Mouse (Mus musculus): ENCODE measurements at regions not wholly inside any gene's neighbourhood (a gene's known extent, or its start where the extent isn't known, plus 50 kb on each side); places are given as distances from the start of the nearest gene placed in this dataset.

DNA sequence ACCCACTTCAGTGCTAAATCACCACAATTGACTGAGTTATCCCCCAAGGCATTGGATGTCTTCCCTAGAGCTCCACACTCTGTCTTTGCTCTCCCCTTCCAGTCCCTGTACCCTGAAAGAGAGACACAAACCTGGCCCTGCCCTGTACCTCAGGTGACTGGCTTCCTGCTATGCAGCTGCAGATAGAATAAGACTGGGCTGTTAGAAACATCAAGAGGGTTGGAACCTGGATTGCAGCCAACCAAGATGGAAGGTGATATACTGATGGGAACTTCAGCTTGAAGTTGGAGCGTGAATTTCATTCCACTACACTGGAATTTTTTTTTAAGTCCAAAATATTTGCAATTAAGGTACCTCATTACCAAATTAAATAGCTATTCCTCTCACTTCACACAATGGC is 379.0 kb upstream of the Mgmt start:
- TF ChIP-seq POLR2A (IDR thresholded peaks at IDR 0.05; ENCODE audit: insufficient read depth, low read depth, low read length) (no peak), CTCF (IDR thresholded peaks at IDR 0.05) (no peak)
- DNase-seq, result no peak
- no peaks in the 10 kb centered on the region for H3K36me3 ChIP-seq (ENCODE audit: control insufficient read depth, insufficient read depth, low read length)

DNA sequence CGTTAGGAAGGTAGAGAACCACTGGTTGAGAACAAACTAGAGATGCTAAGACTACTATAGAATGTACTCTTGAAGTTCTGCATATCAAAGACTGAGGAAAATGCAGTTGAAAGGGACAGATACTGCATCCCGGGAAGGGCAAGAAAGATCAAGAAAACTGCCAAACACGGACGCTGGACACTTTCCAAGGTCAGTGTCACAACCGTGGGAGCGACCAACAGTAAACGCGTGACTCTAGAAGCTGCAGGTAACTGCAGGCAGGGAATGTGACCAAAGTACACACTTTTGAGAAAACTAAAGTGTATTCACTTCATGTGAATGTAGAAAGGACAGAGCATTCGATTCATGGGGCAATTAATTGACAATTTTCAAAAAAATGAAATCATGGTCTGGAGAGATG is 368.6 kb upstream of the Mgmt start:
- H3K27ac ChIP-seq, result no peak overlapping the region
- H3K36me3 ChIP-seq (ENCODE audit: control insufficient read depth, insufficient read depth, low read length), result no peaks in the 10 kb centered on the region
- no peaks in the 10 kb centered on the region for H3K27me3 ChIP-seq (ENCODE audit: control insufficient read depth, insufficient read depth, low read length)
- no peaks in the 10 kb centered on the region for H3K79me2 ChIP-seq (replicated peaks; ENCODE audit: control insufficient read depth, insufficient read depth, low read length)
- intact Hi-C loops (cut with DNase I), result no loop called here
- 68% methylated on average over 9 of the region's 9 CpGs for WGBS
- no peak overlapping the region for H3K4me3 ChIP-seq
- no peaks in the 10 kb centered on the region for H3K4me1 ChIP-seq (ENCODE audit: control insufficient read depth, insufficient read depth, low read length)
- TF ChIP-seq CTCF (IDR thresholded peaks at IDR 0.05), result no peak
- no peak for TF ChIP-seq POLR2A (IDR thresholded peaks at IDR 0.05; ENCODE audit: insufficient read depth, low read depth, low read length)
- TF ChIP-seq EP300 (IDR thresholded peaks at IDR 0.05; ENCODE audit: insufficient read depth, low read depth, low read length), result no peak
- H3K9ac ChIP-seq (ENCODE audit: low read depth, low read length), result no peak overlapping the region
- no peak for DNase-seq

More for the DNA sequence above, 379.0 kb upstream of the Mgmt start:
- intact Hi-C loops (cut with DNase I), result no loop called here
- Histone ChIP-seq H3K27ac (no peak overlapping the region), H3K4me3 (no peak overlapping the region), H3K27me3 (ENCODE audit: control insufficient read depth, insufficient read depth, low read length) (no peaks in the 10 kb centered on the region), H3K79me2 (replicated peaks; ENCODE audit: control insufficient read depth, insufficient read depth, low read length) (no peaks in the 10 kb centered on the region), H3K9ac (ENCODE audit: low read depth, low read length) (no peak overlapping the region), H3K4me1 (ENCODE audit: control insufficient read depth, insufficient read depth, low read length) (0 out of 2 replicates have a peak, but pooled peaks cover 2% of the 10 kb centered on the region)
- 38% methylated on average over 1 of the region's 1 CpGs for WGBS

DNA sequence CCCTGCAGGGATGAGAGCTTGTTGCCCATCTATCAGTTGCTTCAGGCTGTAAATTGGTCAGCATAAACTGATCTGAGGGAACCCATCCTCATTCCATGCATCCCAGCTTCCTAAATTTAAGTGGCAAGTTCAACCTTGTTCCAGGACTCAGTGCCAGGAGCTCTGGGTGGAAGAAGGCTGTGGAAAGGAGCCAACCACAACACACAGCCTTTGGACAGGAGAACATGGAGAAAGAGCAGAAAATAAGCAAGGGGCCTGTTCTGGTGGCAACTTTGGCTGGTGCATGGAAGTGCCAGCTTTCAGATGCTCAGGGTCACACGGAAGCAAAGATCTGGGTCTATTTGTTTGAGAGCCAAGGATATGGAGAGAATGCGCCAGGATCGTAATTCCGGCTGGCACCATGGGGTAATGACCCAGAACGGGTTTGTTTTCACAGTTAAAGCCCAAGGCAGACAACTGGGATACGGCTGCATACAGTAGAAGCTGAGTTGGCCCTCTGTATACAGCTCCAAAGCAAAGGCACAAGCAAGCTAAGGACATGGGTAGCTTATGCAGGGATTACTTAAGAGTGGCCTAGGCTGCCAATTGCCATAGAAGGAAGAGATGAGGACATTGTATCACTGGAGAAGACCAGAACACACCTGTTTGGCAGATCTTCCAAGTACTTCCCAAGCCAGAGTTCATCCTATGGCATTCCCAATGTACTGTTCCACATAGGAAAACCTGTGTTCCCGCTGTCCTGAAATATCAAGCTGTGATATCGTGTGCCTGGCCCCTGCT is 364.2 kb upstream of the Mgmt start:
- Histone ChIP-seq H3K27me3 (ENCODE audit: control insufficient read depth, insufficient read depth, low read length) (no peaks in the 10 kb centered on the region), H3K9ac (ENCODE audit: low read depth, low read length) (no peak overlapping the region), H3K4me3 (no peak overlapping the region), H3K36me3 (ENCODE audit: control insufficient read depth, insufficient read depth, low read length) (no peaks in the 10 kb centered on the region), H3K4me1 (ENCODE audit: control insufficient read depth, insufficient read depth, low read length) (peaks cover 4% of the 10 kb centered on the region; the same call in 1 of the 2 replicates), H3K27ac (no peak overlapping the region), H3K79me2 (replicated peaks; ENCODE audit: control insufficient read depth, insufficient read depth, low read length) (no peaks in the 10 kb centered on the region)
- DNase-seq, result no peak
- intact Hi-C loops (cut with DNase I), result no loop called here
- WGBS, result 86% methylated on average over 8 of the region's 8 CpGs
- no peak for TF ChIP-seq EP300 (IDR thresholded peaks at IDR 0.05; ENCODE audit: insufficient read depth, low read depth, low read length)
- TF ChIP-seq POLR2A (IDR thresholded peaks at IDR 0.05; ENCODE audit: insufficient read depth, low read depth, low read length), result no peak
- no peak for TF ChIP-seq CTCF (IDR thresholded peaks at IDR 0.05)

DNA sequence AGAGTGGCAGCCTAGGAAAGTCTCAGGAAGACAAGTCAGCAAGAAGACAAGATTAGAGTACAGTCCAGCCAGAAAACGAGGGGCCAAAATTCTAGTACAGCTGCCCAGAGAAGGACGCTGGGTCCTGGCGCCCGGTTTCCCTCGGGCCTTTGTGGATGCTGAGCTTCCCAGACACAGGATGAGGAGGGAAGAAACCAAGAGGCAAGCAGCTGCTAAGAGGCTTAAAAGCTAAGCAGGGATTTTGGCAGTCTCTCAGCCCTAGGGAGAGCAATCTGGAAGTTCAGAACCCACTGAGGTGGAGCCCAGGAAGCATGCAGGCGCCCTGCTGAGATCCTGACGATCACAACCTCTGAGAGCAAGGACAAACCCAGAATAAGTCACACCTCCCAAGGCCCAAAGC is 363.1 kb upstream of the Mgmt start:
- peaks cover 4% of the 10 kb centered on the region; the same call in 1 of the 2 replicates for H3K4me1 ChIP-seq (ENCODE audit: control insufficient read depth, insufficient read depth, low read length)
- WGBS, result 47% methylated on average over 7 of the region's 7 CpGs
- no peak overlapping the region for H3K9ac ChIP-seq (ENCODE audit: low read depth, low read length)
- TF ChIP-seq POLR2A (IDR thresholded peaks at IDR 0.05; ENCODE audit: insufficient read depth, low read depth, low read length) (no peak), CTCF (IDR thresholded peaks at IDR 0.05) (no peak), EP300 (IDR thresholded peaks at IDR 0.05; ENCODE audit: insufficient read depth, low read depth, low read length) (no peak)
- no peak overlapping the region for H3K4me3 ChIP-seq
- H3K36me3 ChIP-seq (ENCODE audit: control insufficient read depth, insufficient read depth, low read length), result no peaks in the 10 kb centered on the region
- no peaks in the 10 kb centered on the region for H3K27me3 ChIP-seq (ENCODE audit: control insufficient read depth, insufficient read depth, low read length)
- peak in 1 of 2 experiments; percentile 13 for DNase-seq
- intact Hi-C loops (cut with DNase I), result no loop called here
- H3K27ac ChIP-seq, result no peak overlapping the region
- H3K79me2 ChIP-seq (replicated peaks; ENCODE audit: control insufficient read depth, insufficient read depth, low read length), result no peaks in the 10 kb centered on the region

DNA sequence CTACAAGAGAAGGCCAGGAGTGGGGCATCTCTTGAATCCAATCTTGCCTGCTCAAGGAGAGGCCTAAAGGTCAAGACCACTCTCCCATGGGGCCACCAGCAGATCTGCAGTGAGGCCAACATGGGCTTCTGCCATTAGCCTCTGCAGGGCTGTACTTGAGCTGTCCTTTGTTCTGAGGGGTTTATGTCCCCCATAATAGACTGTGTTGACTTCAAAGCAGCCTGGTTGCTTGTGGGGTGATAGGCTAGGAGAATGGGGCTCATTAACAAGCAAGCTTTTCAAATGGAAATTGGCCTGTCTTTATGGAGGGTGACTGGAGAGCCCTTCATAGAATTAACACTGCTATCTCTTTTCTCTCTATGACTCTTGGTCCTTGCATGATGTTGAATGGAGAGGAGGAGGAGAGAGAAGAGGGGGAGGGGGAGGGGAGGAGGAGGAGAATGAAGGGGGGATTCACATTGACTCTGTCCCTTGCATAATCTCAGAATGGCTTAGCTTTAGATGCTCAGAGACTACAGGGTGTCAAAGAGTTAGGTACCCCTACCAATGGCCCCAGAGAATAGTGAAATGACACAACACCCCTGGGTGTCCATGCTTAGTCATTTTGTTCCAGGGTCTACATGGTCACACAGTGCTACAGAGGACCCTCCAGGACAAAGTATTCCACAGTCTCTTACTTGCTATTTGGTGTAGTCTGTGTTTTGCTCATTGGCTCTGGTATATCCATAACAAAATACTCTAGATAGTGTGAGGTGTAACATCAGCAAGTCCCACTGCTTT is 352.3 kb upstream of the Mgmt start:
- Histone ChIP-seq H3K4me3 (no peak overlapping the region), H3K9ac (ENCODE audit: low read depth, low read length) (no peak overlapping the region), H3K27me3 (ENCODE audit: control insufficient read depth, insufficient read depth, low read length) (no peaks in the 10 kb centered on the region), H3K27ac (no peak overlapping the region), H3K4me1 (ENCODE audit: control insufficient read depth, insufficient read depth, low read length) (no peaks in the 10 kb centered on the region; the same call in 1 of the 2 replicates), H3K36me3 (ENCODE audit: control insufficient read depth, insufficient read depth, low read length) (no peaks in the 10 kb centered on the region), H3K79me2 (replicated peaks; ENCODE audit: control insufficient read depth, insufficient read depth, low read length) (no peaks in the 10 kb centered on the region)
- no peak for DNase-seq
- TF ChIP-seq POLR2A (IDR thresholded peaks at IDR 0.05; ENCODE audit: insufficient read depth, low read depth, low read length) (no peak), CTCF (IDR thresholded peaks at IDR 0.05) (no peak), EP300 (IDR thresholded peaks at IDR 0.05; ENCODE audit: insufficient read depth, low read depth, low read length) (no peak)
- intact Hi-C loops (cut with DNase I), result no loop called here

DNA sequence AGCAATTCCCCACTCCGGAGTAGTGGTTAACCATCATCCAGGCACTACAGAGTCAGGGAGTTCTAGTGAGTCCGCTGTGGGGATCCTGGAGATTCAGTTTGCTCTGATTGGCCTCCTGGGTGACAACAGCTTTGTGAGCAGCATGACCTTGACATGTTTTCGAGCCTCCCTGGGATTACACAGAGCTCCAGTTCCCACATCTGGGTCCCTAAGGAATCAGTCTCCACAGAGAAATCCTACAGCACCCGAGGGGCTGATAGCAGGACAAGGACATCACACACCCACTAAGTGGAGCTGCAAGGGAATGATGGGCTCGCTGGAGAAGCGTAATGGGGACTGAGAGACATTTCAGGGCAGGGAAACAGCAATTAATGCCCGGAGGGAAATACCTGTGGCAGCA is 351.5 kb upstream of the Mgmt start:
- WGBS, result 72% methylated on average over 7 of the region's 7 CpGs
- intact Hi-C loops (cut with DNase I), result no loop called here
- no peak overlapping the region for H3K9ac ChIP-seq (ENCODE audit: low read depth, low read length)
- no peaks in the 10 kb centered on the region for H3K27me3 ChIP-seq (ENCODE audit: control insufficient read depth, insufficient read depth, low read length)
- DNase-seq, result peak in 1 of 2 experiments; percentile 11
- no peak overlapping the region for H3K4me3 ChIP-seq
- no peaks in the 10 kb centered on the region for H3K36me3 ChIP-seq (ENCODE audit: control insufficient read depth, insufficient read depth, low read length)
- TF ChIP-seq CTCF (IDR thresholded peaks at IDR 0.05), result no peak
- no peak for TF ChIP-seq POLR2A (IDR thresholded peaks at IDR 0.05; ENCODE audit: insufficient read depth, low read depth, low read length)
- TF ChIP-seq EP300 (IDR thresholded peaks at IDR 0.05; ENCODE audit: insufficient read depth, low read depth, low read length), result no peak
- no peaks in the 10 kb centered on the region; the same call in 1 of the 2 replicates for H3K4me1 ChIP-seq (ENCODE audit: control insufficient read depth, insufficient read depth, low read length)
- H3K27ac ChIP-seq, result no peak overlapping the region
- H3K79me2 ChIP-seq (replicated peaks; ENCODE audit: control insufficient read depth, insufficient read depth, low read length), result no peaks in the 10 kb centered on the region
